Mouse (Mus musculus) heart, adult 11 months (tissue): Measurements from ENCODE around the gene Col26a1.
A peak's percentile ranks its signal among the peaks of the same experiment; 100 is the strongest.
"Not testable (repeated sequence)": the region's sequence is repeated elsewhere in the genome, so short reads cannot be mapped to it uniquely, and the experiment has no call there.

Source experiments
- DNase-seq: peaks from one replicate; pipeline ENCODE4 v3.0.0; 2022

Gene Col26a1

DNA sequence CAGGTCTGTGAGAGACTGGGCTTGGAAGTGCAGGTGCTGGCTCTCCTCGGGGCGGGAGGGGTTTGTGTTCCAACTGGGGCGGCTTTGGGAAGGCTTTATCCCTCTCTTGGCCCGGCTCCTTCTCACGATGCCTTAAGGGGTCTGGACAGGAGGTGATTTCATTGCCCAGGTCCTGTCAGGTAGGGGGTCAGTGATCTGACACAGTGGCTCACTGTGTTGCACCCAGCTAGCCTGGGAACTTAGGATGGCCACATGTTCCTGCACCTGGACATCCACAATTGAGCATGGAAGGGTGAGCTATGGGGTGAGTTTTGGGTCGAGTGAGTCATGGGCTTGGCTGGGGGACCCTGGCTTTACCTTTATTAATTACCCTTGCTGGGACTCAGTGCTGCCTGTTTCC, 144.1 kb downstream of the Col26a1 start:
- no peak for DNase-seq

DNA sequence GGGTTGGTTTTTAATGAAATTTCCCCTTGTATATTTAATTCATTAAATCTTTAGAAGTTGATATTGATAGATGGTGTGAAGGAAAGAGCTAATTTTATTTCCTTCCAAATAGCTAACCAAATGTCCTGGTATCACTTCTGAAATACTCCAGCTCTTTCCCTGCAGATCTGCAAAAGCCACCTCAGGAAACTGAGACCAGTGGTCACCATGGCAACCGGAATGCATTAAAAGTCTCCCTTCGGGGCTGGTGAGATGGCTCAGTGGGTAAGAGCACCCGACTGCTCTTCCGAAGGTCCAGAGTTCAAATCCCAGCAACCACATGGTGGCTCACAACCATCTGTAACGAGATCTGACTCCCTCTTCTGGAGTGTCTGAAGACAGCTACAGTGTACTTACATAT, 156.7 kb downstream of the Col26a1 start:
- DNase-seq, result not testable (repeated sequence)

DNA sequence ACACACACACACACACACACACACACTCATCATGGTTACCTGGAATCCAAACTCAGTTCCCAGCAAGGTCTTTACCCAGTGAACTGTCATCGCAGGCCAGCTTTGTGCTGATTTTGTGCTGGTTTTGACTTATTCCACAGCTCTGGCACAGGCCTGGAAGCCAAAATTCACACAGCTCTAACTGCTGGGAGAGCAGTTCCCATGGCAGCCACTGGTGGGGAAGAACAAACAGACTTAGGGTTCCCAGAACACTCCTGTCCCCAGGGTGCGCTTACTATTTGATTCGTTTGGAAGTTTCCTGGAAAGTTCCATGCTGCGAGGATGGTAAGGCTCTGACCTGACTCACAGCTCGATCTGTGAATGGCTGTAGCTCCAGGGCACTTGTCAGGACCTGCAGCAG, 161.4 kb downstream of the Col26a1 start:
- no peak for DNase-seq

DNA sequence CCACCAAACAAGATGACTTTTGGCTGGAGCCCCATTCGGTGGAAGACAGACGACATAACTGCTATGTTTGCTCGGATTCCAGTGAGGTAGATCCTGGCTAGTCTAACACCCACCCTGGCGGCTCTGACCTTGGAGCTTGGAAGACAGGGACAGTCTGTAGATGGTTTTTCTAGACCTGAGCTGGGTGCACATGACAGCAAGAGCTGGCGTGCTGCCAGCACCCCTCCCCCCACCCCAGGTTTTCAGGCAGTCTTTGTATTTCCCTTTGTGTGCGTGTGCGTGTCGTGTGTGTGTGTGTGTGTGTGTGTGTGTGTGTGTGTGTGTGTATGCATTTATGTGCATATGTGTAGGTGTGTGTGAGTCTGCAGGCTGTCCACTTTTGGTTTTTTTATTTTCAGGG, 164.4 kb downstream of the Col26a1 start:
- no peak for DNase-seq

DNA sequence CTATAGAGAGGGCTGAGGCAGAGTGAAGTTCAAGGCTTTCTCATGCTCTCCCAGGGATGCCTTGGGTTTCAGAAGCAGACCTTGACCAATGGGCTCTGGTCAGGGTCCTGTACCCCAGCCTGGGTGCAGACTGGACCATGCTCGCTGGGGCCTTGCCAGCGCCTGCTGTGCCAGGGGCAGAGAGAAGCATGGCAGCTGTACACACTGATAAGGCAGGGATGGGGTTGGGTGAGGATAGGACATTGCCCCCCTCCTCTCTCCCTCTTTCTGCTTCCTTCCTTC, 165.5 kb downstream of the Col26a1 start:
- DNase-seq, result no peak

DNA sequence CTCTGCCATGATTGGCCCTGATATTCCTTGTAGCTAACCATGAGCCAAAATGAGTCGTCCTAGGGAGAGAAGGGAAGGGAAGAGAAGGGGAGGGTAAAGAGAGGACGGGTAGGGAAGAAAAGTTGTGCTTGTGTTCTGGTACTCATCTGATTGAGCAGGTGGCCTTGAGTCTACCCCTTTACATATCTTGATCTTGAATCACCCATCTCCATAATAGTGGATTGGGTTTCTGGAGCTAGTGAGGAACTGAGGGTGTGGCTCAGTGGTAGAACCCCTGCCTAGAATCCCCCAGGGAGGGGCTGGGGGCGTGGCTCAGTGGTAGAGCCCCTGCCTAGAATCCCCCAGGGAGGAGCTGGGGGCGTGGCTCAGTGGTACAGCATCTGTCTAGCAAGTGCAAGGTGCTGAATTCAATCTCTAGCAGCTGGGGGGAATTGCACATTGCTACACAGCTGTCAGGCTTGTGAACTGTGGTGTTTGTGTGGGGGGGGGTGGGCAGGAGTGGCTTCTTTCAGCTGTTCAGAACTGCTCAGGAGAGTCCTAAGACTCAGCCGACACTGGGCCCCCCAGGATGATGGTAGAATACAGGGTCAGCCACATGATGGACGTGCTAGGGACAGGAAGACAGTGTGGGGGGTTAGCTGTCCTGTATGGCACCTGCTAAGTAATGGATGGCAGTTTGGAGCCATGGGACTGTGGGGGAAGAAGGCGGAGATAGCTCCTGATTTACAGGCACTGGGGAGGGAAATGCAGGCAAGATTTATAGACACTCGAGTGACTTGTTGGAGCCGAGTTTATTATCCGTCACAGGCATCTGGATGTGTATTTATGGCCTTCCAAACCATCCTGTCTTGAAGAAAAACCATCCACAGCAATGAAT, 166.1 kb downstream of the Col26a1 start:
- DNase-seq, result no peak

DNA sequence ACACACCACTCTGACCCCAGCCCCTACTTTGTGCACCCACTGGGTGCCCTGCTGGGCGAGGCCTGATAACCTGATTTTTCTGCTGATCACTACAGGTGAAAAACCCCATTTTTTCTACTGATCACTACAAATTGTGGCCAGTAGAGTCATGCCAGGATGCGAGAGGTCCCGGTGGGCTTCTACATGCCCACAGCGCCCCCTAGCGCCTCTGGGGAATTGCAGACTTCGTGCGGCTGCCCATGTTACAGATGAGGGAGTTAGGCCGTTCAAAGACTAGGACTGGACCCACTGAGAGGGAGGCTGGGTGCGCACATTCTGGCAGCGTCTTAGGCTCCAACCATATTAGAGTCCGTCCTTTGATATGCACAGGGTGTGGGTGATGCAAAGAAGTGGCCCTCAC, 168.1 kb downstream of the Col26a1 start:
- no peak for DNase-seq

DNA sequence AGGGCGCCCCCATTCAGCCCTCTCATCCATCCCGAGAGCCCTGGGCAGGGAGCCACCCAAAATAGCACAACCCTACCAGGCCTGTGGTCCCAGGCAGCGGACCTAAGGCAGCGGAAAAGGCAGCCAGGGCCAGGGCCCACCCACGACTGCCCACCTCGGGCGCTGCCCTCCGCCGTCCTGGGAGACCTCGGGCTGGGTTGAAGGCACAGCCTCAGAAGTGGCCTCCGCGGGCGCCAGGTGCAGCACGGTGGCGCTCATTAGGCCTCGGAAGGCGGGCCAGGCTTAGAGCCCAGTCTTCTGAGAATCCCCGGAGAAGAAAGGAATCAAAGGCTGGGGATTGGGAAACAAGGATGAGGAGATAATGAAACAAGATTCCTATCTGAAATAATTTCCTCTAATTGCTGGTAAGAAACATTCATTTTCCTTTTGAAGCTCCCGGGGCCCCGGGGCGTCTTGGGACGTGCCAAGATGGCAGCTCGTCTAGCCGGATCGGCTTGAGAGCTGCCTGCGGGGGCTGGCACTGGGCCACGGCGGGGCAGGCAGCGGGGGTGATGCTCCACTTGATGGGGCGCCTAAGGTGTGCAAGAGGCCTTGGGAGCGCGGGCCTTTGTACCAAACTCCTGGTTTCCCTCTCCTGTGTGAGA, 168.7 kb downstream of the Col26a1 start:
- DNase-seq, result no peak

DNA sequence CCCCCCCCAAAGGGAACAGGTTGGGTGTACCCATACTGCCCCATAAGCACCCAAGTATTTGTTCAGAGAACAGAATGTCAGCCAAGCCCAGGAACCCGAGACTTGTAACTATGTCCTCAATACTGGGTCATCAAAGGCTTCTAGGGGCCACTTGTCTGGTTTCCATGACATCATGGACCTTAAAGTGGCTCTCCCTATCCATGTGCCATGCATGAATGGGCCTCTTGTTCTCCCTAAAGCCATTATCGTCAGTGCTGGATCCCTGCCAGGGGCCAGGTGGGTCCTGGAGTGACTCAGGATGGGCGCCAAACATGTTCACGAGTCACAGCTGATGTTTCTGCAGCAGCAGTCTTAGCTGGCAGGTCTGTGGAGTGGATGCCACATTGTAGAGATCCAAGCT, 172.3 kb downstream of the Col26a1 start:
- no peak for DNase-seq

DNA sequence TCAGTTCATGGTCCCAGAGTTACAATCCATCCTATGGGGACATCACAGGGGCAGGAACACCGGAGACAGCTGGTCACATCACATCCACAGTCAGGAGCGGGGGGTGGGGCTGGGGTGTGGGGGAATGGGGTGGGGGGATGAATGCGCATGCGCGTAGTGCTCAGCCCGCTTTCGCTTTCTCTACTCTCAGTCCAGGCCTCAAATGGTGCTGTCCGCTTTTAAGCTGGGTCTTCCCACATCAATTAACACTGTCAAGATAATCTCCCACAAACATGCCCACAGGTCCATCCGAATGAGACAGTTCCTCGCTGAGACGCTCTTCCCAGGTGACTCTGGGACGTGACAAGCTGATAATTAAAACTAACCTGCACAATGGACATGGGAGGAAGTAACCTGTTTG, 174.9 kb downstream of the Col26a1 start:
- DNase-seq, result no peak

DNA sequence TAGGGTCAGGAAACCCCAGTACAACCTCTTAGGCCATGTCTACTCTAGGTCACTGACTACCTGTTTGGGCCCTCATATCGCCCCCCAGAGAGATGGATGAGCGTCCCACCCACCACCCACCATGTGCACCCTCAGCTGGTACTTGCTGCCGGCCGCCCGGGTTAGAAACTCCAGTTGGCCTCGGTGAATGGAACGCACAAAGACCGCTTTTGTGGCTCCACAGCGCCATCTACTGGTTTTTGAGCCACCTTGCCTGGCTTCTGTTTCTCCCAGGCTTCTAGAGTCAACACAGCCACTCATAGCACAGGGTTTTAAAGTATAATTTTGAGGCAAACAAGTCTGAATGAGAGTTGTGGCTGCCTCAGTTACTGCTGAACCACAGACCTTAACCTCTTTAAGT, 176.2 kb downstream of the Col26a1 start:
- DNase-seq, result no peak

DNA sequence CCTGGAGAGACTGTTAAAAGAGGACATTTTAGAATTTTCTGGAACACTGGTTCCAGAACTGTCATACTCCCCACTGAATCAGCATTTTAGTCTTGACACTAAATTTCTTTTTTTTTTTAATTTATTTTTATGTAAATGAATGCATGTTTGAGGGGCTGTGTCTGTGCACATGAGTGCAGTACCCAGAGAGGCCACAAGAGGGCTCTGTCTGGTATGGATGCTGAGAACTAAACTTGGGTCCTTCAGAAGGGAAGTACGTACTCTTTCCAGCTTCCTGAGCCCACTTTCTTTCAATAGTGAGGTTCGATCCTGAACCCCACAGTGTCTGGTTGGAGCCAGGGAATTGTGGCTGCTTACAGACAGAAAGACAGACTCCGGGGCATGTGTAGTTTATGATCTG, 177.5 kb downstream of the Col26a1 start:
- DNase-seq, result no peak

DNA sequence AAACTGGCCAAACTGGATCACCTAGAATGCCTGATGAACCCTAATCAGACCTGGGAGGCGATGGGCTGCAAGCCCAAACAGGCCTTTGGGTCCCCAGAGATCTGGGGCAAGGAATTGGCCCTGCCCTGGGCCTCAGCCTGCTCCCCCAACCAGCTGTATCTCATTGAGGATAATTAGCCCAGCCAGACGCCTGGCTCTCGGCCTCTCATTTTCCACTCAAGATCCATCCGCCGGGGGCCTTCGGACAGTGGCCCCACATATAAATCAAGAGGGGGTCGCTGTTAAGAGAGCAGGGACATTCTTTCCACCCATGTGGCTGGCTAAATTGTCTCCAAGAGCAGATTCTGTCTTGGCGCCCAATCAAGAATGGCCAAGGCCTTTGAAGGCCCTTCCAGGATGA, 178.9 kb downstream of the Col26a1 start:
- no peak for DNase-seq

DNA sequence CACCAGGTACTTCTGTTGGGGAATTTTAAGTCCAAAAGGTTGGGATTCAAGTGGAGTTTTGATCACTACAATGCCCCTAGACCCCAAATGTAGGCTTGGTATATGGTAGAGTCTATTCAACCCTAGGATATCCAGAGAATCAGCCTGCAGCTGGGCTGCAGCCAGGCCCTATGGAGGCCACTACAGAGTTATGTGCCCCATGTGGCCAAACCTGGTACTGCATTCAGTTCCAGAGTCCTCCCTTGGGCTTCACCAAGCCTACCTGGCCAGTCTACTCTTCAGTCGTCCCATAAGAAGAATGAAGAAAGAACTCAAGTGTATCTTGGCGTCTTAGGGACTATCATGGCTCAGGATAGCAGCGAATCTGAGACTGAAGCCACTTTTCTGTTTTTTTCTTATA, 179.3 kb downstream of the Col26a1 start:
- peak; percentile 89 for DNase-seq

DNA sequence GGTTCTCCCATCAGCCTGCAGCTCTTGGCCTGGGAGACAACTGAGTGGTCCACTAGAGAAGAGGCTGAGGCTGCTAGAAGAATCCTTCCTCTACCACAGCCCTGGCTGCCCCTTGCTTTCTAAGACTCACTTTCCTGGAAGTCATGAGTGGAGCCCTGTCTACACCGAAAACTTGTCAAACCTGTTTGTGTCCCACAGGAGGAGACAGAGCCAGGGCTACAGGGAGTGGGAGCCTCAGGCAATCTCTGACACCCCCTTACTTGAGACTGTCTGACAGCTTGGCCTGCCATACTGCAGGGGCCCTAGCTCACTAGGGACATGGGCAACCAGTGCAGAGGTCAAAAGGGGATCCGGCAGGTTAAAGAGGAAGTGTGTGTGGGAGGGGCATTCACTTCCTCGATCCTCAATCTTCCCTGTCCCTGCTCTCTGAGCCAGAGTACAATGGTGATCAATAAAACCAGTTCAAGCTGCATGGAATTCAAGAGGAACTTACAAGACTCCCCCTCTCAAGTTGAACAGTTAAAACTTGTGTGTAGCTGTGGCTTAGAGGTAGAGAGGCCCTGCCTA, 180.8 kb downstream of the Col26a1 start:
- DNase-seq, result no peak

DNA sequence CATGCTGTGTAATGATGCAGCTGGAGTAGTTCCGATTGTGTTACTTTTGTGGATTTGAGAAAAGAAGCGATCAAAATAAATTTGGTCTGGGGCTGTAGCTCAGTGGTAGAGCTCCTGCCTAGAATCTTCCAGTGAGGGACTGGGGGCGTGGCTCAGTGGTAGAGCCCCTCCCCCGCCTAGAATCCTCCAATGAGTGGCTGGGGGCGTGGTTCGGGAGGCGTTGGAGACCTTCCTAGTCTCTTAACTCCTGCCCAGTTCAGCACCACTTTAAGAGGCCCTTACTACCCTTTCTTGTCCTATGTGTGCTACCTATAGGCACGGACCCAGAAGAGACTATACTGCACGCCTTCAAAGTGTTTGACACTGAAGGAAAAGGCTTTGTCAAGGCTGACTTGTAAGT, 185.4 kb downstream of the Col26a1 start:
- DNase-seq, result no peak

DNA sequence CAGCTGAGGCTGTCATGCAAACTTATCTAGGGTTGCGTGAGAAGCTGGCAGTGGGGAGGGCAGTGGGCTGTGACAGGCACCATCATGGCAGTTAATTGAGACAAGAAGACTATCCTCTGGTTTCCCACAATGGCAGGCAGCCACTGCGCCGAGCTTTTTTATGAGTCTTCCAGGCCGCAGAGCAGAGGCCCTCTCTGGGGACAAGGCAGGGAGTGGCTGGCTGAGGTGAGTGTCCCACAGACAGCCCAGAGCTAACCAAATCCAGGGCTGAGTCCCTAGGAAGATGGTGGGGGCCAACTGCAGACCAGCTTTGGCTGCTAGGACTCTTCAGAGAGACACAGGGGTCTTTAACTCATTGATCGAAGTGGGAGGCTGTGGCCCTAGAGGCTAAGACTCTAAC, 186.5 kb downstream of the Col26a1 start:
- peak; percentile 79 for DNase-seq

DNA sequence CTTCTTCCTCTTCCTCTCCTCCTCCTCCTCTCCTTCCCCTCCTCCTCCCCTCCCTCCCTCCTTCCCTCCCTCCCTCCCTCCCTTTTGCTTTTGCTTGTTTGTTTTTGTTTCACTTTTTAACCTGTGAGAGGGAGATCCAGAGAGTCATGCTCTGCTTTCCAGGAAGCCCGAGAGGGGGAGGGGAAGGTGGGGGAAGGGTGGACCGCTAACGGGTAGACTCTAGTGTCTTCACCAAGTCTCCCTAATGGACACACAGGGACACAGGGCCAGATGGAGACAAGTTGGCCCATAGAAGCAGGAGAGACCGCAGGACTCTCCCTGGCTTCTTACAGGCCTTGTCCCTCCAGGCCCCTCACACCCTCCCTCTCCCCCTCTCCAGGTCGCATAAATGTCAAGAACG, 188.0 kb downstream of the Col26a1 start:
- no peak for DNase-seq

DNA sequence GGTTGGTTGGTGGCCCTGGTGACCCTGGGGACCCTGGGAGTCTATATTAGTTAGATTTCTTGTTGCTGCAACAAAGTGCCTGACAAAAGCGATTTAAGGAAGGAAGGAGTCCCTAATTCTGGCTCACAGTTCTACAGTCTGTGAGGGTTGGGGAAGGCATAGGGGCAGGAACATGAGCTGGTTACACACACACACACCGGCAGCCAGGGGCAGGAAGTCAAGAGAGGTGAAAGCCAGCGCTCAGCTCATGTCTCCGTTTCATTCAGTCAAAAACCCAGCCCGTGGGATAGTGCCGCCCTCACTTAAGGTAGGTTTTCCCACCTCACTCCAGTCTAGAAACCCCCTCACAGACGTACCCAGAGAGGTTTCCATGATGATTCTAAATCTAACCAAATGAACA, 189.6 kb downstream of the Col26a1 start:
- no peak for DNase-seq

DNA sequence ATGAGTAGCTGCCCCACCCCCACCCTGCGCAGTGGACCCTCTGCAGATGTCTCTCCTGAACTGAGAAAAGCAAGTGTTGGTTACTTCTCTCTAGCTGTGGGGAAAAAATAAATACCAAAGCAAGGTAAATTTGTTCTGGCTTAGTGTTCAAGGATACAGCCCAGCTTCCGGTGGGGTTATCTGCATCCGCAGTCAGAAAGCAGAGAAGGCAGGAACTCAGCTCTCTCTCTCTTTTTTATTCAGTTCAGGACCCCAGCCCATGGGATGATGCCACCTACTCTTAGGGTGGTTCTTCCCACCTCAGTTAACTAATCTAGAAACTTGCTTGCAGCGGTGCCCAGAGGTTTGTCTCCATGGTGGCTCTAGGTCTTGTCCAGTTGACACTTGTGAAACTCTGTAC, 190.2 kb downstream of the Col26a1 start, which contains the start of gene Myl10:
TSS of gene Myl10 (plus strand) at position 363 of the 400 bp plus-strand sequence.
- DNase-seq, result no peak
